Mouse (Mus musculus): Measurements from ENCODE around the gene Gm20388.

GRCm38 (mm10) chr8:124346852-124347523 lies 4436.3 kb downstream of the Gm20388 start:
- peak; percentile 84 for TF ChIP-seq CTCF (IDR thresholded peaks at IDR 0.05; ENCODE audit: extremely low read depth, insufficient read depth, low read length)
- TF ChIP-seq POLR2A (IDR thresholded peaks at IDR 0.05; ENCODE audit: extremely low read depth, insufficient read depth, low read length) = no peak

Data from cortical plate, adult 2 months (tissue).